Mouse (Mus musculus): ENCODE results near the gene Vapa.
A peak's percentile ranks its signal among the peaks of the same experiment; 100 is the strongest.
"Not testable (repeated sequence)": the region's sequence is repeated elsewhere in the genome, so short reads cannot be mapped to it uniquely, and the experiment has no call there.

The Vapa gene

GRCm38 (mm10) chr17:65613463-65614412 lies at the start of gene Vapa:
TSS of gene Vapa (minus strand) at chr17:65613555.
- DNase-seq = peak; percentile 99

- no peak for DNase-seq
Observed at GRCm38 (mm10) chr17:65662662-65663061, 49.3 kb upstream of the Vapa start.

GRCm38 (mm10) chr17:65658416-65658815 lies 45.1 kb upstream of the Vapa start:
- no peak for DNase-seq

GRCm38 (mm10) chr17:65657958-65658357 lies 44.6 kb upstream of the Vapa start:
- DNase-seq = no peak

- DNase-seq = no peak
Observed at GRCm38 (mm10) chr17:65656731-65657130, 43.4 kb upstream of the Vapa start.

GRCm38 (mm10) chr17:65656076-65656475 lies 42.7 kb upstream of the Vapa start:
- no peak for DNase-seq

GRCm38 (mm10) chr17:65655608-65656007 lies 42.3 kb upstream of the Vapa start:
- no peak for DNase-seq

GRCm38 (mm10) chr17:65650598-65650997 lies 37.2 kb upstream of the Vapa start:
- no peak for DNase-seq

- DNase-seq = no peak
Observed at GRCm38 (mm10) chr17:65649175-65649493, 35.8 kb upstream of the Vapa start.

GRCm38 (mm10) chr17:65648371-65649174 lies 35.2 kb upstream of the Vapa start:
- DNase-seq = no peak

GRCm38 (mm10) chr17:65647961-65648360 lies 34.6 kb upstream of the Vapa start:
- no peak for DNase-seq

GRCm38 (mm10) chr17:65647226-65647625 lies 33.9 kb upstream of the Vapa start:
- no peak for DNase-seq

- DNase-seq = no peak
Observed at GRCm38 (mm10) chr17:65643579-65643978, 30.2 kb upstream of the Vapa start.

GRCm38 (mm10) chr17:65643051-65643521 lies 29.7 kb upstream of the Vapa start:
- peak; percentile 14 for DNase-seq

GRCm38 (mm10) chr17:65642578-65642991 lies 29.2 kb upstream of the Vapa start:
- DNase-seq = no peak

- DNase-seq = no peak
Observed at GRCm38 (mm10) chr17:65641734-65642218, 28.4 kb upstream of the Vapa start, which contains the start of gene Txndc2. TSS of gene Txndc2 (minus strand) at chr17:65642168.

GRCm38 (mm10) chr17:65639144-65639543 lies 25.8 kb upstream of the Vapa start:
- no peak for DNase-seq

GRCm38 (mm10) chr17:65635715-65636360 lies 22.5 kb upstream of the Vapa start:
- DNase-seq = no peak

- DNase-seq = no peak
Observed at GRCm38 (mm10) chr17:65629943-65630342, 16.6 kb upstream of the Vapa start.

GRCm38 (mm10) chr17:65628823-65629532 lies 15.6 kb upstream of the Vapa start:
- DNase-seq = not testable (repeated sequence)

- no peak for DNase-seq
Observed at GRCm38 (mm10) chr17:65626301-65626700, 12.9 kb upstream of the Vapa start.

- DNase-seq = no peak
Observed at GRCm38 (mm10) chr17:65625563-65625962, 12.2 kb upstream of the Vapa start.

Data from cerebellum, adult 11 months (tissue).